Mouse (Mus musculus) small intestine, adult 2 months (tissue): ENCODE results near the gene Dnajc16. TPM values are rescaled to one million over a fixed set of nuclear protein-coding genes. Genes with fewer than 3 reads are reported as not detected.

Experiments
- H3K27ac ChIP-seq: fragments of 200-500 bp; 2 replicates; pipeline ENCODE4 v1.5.1; 2012; ENCODE audit warnings: low read depth, low read length, control low read depth, inconsistent platforms; ENCODE audit not compliant: insufficient read depth
- H3K27me3 ChIP-seq: fragments of 200-500 bp; 2 replicates; pipeline ENCODE4 v1.6.1; 2012; ENCODE audit warnings: mild to moderate bottlenecking, moderate library complexity, low read length, inconsistent platforms; ENCODE audit not compliant: control insufficient read depth, insufficient read depth
- H3K36me3 ChIP-seq: fragments of 200-500 bp; 2 replicates; pipeline ENCODE4 v1.6.1; 2012; ENCODE audit warnings: mild to moderate bottlenecking, low read length, control low read depth, inconsistent platforms; ENCODE audit not compliant: control insufficient read depth, insufficient read depth
- H3K4me1 ChIP-seq: fragments of 200-500 bp; 2 replicates; pipeline ENCODE4 v1.6.1; 2012; ENCODE audit warnings: low read length, inconsistent platforms, mixed read lengths; ENCODE audit not compliant: control insufficient read depth, insufficient read depth, insufficient read length
- H3K4me3 ChIP-seq: fragments of 200-500 bp; 2 replicates; pipeline ENCODE4 v1.5.1; 2012; ENCODE audit warnings: low read depth, mild to moderate bottlenecking, control low read depth, inconsistent platforms, low read length, moderate library complexity
- CTCF ChIP-seq: fragments of 200-500 bp; IDR thresholded peaks from 2 replicates; pipeline ENCODE4 v1.5.1; 2012; ENCODE audit warnings: low read depth, mild to moderate bottlenecking, control low read depth, inconsistent platforms, low read length, moderate library complexity, mixed read lengths; ENCODE audit not compliant: insufficient replicate concordance, insufficient read length; ENCODE audit errors: extremely low read depth
- POLR2A ChIP-seq: fragments of 200-500 bp; IDR thresholded peaks from 2 replicates; pipeline ENCODE4 v1.6.1; 2012; ENCODE audit warnings: low read depth, mild to moderate bottlenecking, control low read depth, inconsistent platforms, low read length, moderate library complexity
- WGBS: fragments of 180-500 bp; shearing (Covaris S2); methylation state at CpG from one replicate; pipeline ENCODE4 v1.1.7; 2018; 5-methylcytosine and 5-hydroxymethylcytosine counted together
- polyA plus RNA-seq: library from polyadenylated mRNA; depleted of rRNA; stranded (reverse); fragments of >200 nt; gene quantifications from 2 replicates; pipeline ENCODE4 v1.2.3, GENCODE M21; 2012

Gene Dnajc16
- polyA plus RNA-seq, 1 experiment = 5.3 TPM

- H3K4me3 ChIP-seq = no peak overlapping the region
- H3K36me3 ChIP-seq = no peaks in the 10 kb centered on the region
- TF ChIP-seq POLR2A (no peak), CTCF (no peak)
- WGBS = 96% methylated on average over 4 of the region's 4 CpGs
- no peaks in the 10 kb centered on the region for H3K27me3 ChIP-seq
- H3K27ac ChIP-seq = peak overlapping the region; percentile 40; the same call in 1 of the 2 replicates
- H3K4me1 ChIP-seq = peaks cover 18% of the 10 kb centered on the region
Measured at GRCm38 (mm10) chr4:141742381-141742780, 48.4 kb downstream of the Dnajc16 start.

GRCm38 (mm10) chr4:141741856-141742255 lies 48.9 kb downstream of the Dnajc16 start:
- peaks cover 18% of the 10 kb centered on the region for H3K4me1 ChIP-seq
- H3K27ac ChIP-seq = peak overlapping the region; percentile 40; the same call in 1 of the 2 replicates
- no peaks in the 10 kb centered on the region for H3K27me3 ChIP-seq
- H3K4me3 ChIP-seq = no peak overlapping the region
- 22% methylated on average over 9 of the region's 9 CpGs for WGBS
- TF ChIP-seq CTCF (no peak), POLR2A (no peak)
- no peaks in the 10 kb centered on the region for H3K36me3 ChIP-seq

GRCm38 (mm10) chr4:141738015-141738414 lies 52.7 kb downstream of the Dnajc16 start:
- Histone ChIP-seq H3K4me1 (peaks cover 22% of the 10 kb centered on the region), H3K36me3 (no peaks in the 10 kb centered on the region), H3K4me3 (no peak overlapping the region), H3K27ac (no peak overlapping the region), H3K27me3 (no peaks in the 10 kb centered on the region)
- TF ChIP-seq CTCF (no peak), POLR2A (no peak)
- WGBS = 34% methylated on average over 8 of the region's 8 CpGs

- no peak for TF ChIP-seq CTCF
- no peak for TF ChIP-seq POLR2A
- Histone ChIP-seq H3K27ac (peak overlapping the region; percentile 59; the same call in 1 of the 2 replicates), H3K4me3 (no peak overlapping the region), H3K4me1 (peaks cover 19% of the 10 kb centered on the region; the same call in 1 of the 2 replicates), H3K36me3 (no peaks in the 10 kb centered on the region), H3K27me3 (no peaks in the 10 kb centered on the region)
- WGBS = 44% methylated on average over 4 of the region's 4 CpGs
Measured at GRCm38 (mm10) chr4:141736856-141737255, 53.9 kb downstream of the Dnajc16 start.

- Histone ChIP-seq H3K27ac (peak overlapping the region; percentile 7; the same call in 1 of the 2 replicates), H3K4me3 (peak overlapping the region; percentile 43), H3K4me1 (peaks cover 24% of the 10 kb centered on the region), H3K36me3 (no peaks in the 10 kb centered on the region), H3K27me3 (no peaks in the 10 kb centered on the region)
- TF ChIP-seq POLR2A (no peak), CTCF (no peak)
- WGBS = 30% methylated on average over 9 of the region's 9 CpGs
Measured at GRCm38 (mm10) chr4:141735206-141735560, 55.5 kb downstream of the Dnajc16 start.

- peaks cover 25% of the 10 kb centered on the region for H3K4me1 ChIP-seq
- peak overlapping the region; percentile 44 for H3K27ac ChIP-seq
- H3K36me3 ChIP-seq = no peaks in the 10 kb centered on the region
- no peaks in the 10 kb centered on the region for H3K27me3 ChIP-seq
- H3K4me3 ChIP-seq = peak overlapping the region; percentile 43
- WGBS = 9% methylated on average over 24 of the region's 24 CpGs
- TF ChIP-seq CTCF (no peak), POLR2A (peak; percentile 64; the same call in 1 of the 2 replicates)
Measured at GRCm38 (mm10) chr4:141734446-141735205, 56.1 kb downstream of the Dnajc16 start.

GRCm38 (mm10) chr4:141731766-141732165 lies 59.0 kb downstream of the Dnajc16 start:
- H3K36me3 ChIP-seq = no peaks in the 10 kb centered on the region
- H3K4me1 ChIP-seq = peaks cover 42% of the 10 kb centered on the region
- WGBS = 29% methylated on average over 5 of the region's 5 CpGs
- peak overlapping the region; percentile 83 for H3K27ac ChIP-seq
- no peaks in the 10 kb centered on the region for H3K27me3 ChIP-seq
- no peak overlapping the region for H3K4me3 ChIP-seq
- no peak for TF ChIP-seq CTCF
- no peak for TF ChIP-seq POLR2A
